Mouse (Mus musculus) thymus, postnatal 14 days (tissue): ENCODE measurements at regions not wholly inside any gene's neighbourhood (a gene's known extent, or its start where the extent isn't known, plus 50 kb on each side); places are given as distances from the start of the nearest gene placed in this dataset.
"Not testable (repeated sequence)": the region's sequence is repeated elsewhere in the genome, so short reads cannot be mapped to it uniquely, and the experiment has no call there.

Experiments used
- DNase-seq: peaks from one replicate; pipeline ENCODE4 v3.0.0; 2021

DNA sequence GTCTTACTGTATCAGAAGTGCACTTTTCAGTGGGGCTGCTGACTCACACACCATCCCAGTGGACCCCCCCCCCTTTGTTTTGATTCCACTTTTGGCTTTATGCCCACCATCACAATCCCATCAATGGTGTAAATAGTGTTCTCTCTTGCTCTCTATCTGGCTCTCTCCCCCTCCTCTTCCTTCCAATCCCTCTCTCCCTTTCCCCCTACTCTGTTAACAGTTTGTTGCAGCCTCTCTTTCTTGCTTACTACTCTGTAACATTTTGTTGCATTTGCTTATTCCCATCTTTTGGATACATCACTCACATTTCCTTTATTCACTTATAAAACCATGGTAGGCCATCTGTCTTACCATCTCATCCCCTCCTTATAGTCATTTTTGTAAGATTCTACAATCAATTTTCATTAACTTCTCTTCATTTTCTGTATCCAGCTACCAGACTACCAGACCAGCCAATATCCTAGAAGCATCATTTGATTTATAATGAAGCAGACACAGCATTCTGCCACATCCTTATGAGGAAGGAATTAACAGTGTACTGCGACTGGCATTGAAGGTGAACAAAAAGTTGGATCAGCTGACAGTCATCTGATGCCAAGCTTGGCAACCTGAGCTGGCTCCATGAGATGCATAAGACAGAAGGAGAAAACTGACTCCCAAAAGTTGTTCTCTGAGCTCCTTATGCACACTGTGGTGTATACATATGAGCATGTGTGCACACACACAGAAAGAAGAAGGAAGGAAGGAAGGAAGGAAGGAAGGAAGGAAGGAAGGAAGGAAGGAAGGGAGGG is 181.5 kb upstream of the Plcz1 start:
- no peak for DNase-seq

DNA sequence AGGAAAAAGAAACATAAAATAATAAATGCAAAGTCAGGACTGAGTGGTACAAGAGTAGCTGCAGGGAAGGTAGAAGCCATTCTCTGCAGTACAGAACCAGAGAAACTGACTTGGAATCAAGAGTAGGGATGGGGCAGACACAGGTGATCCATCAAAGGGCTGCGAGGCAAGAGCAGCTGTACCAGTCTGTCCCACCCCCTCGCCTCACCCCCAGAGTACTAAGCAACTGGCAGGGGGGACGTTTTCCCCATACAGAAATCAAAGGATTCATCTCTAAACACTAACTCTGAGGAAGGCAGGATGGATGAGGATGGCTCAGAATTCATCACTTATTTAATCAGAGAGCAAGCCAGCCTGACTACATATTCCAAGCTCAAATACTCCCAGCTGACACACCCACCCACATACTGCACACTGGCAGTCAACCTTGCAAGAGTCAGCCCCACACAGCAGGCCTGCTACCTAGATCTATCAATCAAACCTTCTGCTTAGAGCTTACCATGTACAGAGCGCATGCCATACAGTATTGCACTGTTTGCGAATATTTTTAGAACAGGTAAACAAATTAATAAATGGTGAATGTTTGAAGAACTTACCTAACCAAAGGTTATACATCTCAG is 180.5 kb upstream of the Plcz1 start:
- DNase-seq: no peak

DNA sequence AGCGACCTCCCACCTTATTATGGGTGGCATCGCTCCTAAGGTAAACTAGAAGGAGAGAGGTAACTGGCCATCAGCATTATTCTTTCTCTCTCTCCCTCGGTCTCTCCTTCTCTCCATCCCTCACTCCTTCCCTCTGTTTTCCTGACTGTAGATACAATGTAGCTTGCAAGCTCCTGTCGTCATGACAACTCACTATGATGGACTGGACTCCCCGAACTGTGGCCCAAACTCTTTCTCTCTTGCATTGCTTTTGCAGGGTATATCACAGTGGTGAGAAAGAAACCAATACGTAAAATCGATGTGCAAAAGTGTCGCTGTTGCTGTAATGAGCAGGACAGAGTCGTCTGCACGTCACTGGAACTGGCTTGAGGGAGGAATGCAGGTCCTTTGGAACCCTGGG is 177.5 kb upstream of the Plcz1 start:
- DNase-seq: no peak

DNA sequence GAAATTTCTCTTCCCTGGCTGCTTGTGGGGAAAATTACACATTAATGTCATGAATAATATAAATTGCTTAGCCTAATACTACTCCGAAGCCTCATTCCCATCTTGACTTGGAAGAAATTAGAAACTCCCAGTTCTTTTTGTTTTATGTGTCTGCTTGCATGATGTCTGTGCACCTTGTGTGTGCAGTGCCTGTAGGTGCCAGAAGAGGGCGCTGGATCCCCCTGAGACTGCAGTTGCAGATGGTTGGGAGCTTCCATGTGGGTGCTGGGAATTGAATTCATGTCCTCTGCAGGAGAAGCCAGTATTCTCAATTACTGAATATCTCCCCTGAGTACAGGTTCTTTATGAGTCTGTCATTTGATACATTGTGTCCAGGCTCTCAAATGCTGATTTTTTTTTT is 171.1 kb upstream of the Plcz1 start:
- no peak for DNase-seq

DNA sequence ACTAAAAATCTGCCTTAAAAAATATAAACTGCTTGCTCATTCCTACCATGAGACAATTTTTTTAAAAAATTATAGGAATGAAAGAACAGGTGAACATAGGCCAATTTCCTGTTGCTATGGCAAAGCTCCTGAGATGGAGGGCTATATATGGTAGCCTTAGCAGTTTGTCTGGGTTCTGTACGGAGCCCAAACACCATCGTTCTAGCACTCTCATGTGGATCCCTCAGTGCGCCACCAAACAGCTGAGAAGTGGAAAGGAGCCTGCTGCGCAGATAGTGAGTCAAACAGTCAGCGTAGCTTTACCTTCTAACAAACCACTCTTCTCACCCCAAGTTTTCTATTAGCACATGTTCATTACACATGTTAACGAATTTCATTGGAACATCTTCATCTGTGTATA is 168.9 kb upstream of the Plcz1 start:
- no peak for DNase-seq

DNA sequence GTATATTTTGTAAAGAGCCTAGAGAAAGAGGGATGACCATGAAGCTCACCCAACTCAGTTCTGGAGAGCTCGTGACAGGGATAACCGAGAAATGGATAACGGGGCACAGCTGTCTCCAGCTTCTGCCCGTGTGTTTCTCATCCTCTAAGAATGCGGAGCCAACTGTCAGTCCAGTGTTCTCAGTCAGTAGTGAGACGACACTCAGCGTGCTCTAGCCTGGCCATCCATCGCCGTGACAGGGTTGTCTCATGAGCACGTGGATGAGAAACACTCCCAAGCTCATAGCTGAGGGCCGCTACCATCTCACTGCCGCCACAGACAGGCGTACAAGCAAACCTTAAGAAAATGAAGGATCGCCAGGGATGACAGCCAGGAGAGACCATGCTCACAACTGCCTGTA is 167.8 kb upstream of the Plcz1 start:
- DNase-seq: no peak

DNA sequence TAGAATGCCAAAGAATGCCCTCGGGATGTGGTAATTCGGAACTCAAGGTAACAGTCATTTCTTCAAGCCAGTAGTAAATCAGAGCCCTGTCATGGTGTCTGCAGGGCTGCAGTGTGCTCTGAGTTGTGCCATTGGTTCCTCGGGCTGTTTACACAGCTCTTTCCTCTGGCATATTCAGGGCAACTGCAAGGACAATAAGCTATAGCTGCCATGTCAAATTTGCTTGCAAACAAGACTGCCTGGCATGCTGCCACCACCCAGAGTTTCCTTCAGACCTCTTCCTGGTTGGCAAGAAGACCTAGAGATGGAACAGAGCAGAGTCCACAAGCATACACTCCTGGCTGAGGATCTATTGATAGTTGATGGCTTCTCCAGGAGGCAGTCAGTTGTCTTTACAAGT is 167.1 kb upstream of the Plcz1 start:
- no peak for DNase-seq

DNA sequence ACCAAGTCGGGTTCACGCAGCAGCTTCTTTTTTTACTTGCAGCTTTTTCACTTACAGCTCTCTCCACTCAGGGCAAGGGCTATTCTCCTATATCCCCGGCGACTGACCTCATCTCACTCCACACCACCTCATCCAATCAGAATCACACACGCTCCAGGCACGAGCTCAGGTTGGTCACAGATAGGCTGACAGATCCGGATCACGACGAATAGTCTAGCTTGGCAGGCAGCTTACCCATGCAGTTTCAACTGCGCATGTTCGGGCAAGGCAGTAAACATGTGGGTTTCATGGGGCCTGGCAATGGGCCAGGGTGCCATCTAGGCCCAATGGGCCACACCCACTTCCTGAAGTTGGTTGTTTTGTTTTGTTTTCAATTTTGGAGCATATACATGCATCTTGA is 165.4 kb upstream of the Plcz1 start:
- DNase-seq: not testable (repeated sequence)

DNA sequence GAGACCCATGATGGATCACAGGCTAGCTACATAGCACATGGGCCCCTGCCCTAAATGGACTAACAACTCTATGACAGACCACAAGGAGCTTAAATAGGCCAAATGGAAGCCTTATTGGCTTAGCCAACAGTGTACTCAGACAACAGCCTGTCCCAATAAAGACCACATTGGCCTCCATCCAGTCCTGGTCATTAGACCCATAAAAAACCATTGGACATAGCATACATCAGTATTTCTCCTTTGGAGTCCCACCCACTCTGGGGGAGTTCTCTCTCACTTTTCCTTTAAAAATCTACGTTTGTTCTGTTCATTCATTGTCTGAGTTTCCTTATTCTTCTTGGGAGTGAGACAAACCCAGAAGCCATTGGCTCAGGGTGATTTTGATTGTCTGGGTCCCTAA is 160.1 kb upstream of the Plcz1 start:
- DNase-seq: no peak

DNA sequence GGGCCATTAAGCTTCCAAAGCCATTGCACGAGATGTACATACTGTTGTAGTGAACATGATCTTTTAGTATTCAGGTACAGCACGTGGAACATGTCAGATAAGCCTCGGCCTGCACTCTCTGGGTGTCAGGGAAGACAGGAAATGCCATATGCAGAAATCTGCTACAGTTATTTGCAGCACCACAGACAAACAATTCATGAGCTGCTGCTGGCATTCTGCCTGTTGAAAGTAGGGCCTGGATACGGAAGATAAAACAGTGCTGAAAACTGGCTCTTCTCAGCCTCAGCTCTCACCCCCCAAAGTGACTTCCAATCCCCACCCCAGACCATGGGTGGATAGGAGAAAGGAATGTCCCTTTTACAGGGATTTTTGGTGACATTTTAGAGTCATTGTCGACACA is 159.1 kb upstream of the Plcz1 start:
- no peak for DNase-seq

DNA sequence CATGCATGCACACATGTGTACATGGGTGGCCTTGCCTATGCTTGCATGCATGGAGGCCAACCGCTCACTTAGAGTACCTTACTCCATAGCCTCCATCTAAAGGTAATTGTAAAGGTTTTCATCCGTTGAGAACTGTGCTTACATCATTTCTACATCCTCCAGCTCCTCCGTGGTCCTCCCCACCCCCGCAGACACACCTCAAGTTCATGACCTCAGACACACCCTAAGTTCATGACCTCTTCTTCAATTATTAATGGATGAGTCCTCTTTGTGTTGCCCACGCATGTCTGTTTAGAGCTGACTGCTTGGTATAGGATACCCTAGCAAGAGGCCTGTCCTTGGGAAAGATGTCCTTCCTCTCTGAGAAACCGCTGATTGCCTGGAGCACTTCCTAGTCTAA is 156.8 kb upstream of the Plcz1 start:
- no peak for DNase-seq

DNA sequence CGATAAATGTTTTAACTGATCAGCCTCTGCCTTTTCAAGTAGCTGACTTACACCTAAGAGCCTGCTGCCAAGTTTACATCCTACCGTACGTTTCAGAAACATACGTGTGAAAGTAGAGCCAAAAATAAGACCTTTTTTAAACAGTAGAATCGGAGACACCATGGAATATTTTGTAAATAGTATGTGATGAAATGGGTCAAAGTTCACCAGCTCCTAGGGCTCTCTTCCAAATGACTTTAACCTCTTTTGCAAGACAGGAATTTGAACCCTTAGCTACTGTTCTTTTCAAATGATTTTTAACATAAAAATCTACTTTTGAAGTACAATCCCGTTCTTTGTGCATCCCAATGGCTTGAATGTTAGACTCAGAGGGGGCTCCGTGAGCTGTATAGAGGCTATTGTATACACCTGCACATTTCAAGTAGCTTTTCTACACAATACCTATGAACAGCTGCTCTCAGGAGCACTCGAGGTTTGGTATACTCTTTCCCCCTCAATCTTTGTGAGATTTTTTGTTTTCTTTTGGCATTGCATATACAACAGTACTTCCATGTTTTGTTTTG is 155.9 kb upstream of the Plcz1 start:
- no peak for DNase-seq

DNA sequence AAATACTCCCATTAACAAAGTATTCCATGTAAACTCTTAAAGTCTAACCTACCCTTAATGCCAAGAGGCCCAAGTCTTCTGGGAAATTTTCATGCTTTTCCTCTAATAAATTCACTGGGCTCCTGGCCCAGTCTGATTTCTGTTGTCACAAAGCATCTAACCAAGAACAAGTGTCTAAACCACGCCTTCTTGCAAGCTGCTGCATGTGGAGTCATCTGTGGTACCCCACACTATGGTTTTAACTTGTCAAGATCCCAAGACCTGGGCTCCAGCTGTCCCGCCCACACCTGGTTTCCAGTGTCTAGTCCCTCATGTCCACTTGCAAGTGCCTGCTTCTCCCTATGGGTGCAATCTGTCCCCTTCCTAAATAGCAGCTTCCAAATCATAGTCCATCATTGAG is 153.0 kb upstream of the Plcz1 start:
- no peak for DNase-seq

DNA sequence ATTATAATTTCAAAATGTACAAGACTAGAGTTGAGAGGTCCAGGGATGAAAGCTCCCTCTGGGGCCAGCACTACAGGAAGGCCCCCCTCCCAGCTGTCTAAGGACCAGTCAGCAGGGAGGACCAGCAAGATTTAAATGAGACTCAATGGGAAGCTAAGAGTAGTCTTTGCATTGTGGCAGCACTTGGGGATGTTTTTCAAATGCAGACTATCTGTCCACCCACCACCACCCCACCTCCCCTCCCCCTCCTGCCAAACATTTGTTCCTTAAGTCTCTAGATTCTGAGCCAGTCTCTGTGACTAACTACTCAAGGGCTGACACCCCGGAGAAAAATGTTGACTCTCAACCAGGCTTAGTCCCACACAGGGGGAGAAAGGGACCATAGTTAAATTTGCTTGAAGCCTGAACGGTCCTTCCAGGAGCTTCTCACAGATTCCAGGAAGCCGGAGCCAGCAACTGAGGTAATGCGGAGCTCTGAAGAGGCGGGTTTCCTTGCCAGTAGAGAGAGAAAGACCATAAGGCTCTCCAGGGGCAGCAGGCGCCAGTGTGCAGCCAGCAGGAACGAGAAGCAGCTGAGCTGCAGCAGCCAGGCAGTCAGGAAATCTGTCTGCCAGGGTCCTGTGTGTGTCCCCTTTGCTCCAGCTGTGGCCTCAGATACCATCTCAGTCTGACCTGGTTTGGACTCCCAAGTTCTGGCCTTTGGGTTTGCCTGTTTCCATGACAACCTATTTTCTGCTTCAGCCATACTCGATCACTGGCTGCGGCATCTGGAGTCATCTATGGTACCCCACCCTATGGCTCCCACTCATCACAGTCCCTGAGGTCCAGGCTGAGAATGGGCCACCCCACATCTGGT is 152.1 kb upstream of the Plcz1 start:
- DNase-seq: no peak

DNA sequence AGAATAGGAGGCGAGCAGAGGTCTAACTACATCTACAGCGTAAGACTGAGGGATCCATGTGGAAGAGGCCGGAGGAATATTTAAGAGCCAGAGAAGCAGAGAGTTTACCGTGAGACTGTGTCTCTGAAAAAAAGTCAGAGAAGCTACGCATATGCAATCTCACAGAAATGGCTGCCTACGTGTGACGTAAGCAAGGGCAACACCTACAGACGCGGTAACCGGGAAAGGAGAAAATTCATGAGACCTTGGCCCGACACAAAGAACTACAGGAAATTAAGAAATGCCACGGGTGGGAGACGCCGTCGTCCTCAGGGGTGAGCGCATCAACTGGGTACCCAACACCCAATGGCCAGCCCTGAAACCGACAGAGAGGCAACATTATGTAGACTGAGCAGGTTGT is 151.3 kb upstream of the Plcz1 start:
- no peak for DNase-seq

DNA sequence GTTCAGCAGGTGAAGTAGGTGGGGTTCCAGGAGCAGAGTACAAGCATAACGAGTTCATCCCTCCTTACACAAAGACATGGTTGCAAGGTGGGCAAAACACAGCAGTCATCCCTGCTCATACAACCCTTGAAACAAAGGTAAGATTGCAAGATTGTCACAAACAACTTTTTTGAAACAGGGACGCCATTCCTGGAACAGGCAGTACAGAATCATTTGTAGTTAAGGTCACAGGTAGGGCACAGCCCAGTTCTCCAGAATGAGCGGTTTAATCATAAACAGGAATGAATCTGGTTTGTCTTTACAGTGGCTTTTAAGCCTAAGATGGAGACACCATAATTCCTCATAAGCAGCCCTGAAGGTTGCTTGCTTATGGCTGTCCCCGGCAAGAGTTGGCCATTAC is 150.1 kb upstream of the Plcz1 start:
- no peak for DNase-seq

DNA sequence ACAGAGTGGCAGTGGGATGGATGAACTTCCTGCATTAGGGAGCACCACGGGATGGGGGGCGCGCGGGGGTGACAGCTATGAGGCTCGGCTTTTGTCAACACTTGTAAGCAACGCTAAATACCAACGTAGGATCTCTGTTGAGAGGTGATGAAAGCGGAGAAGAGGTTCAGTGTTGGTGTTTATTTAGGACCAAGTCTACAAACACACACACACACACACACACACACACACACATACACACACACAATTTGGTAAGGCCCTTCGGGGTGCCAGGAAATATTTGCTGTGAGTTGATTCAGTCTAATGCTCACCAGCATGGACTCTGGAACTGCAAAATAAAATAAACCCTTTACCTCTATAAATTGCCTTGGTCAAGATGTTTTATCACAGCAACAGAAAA is 148.3 kb upstream of the Plcz1 start:
- DNase-seq: no peak

DNA sequence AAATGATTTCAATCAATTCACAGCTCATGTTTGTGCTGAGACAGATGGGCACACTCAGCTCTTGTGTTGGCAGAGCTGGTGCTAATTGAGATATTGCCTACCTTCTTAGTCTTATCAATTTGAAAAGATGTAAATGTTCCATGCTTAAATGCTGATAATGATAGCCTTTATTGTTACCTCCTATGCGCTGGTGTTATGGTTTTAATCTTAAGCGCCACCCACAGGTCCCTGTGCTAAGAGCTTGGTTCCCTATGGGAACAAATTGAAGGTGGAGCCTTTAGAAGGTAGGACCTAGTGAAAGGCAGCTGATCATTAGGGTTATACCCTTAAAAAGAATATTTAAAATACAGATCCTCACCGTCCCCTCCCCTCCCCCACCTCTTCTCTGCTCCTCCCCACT is 146.5 kb upstream of the Plcz1 start:
- no peak for DNase-seq

DNA sequence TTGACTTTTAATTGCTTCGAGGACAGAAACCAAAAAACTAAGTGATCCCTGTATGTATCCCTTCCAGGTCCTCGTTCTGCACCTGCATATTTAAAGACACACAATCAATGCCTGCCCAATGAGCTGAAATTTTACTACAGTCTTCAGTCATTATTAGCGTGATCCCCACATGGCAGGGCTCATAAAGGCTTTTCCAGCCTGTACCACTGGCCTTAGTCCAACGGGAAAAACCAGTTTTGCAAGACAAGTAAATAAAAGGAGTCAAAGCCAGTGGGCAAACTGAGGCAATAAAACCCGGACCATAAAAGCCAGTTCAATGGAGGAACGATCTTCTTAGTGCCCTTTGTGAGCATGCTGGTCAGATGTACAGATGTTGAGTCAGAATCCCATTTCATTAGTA is 145.8 kb upstream of the Plcz1 start:
- DNase-seq: no peak

DNA sequence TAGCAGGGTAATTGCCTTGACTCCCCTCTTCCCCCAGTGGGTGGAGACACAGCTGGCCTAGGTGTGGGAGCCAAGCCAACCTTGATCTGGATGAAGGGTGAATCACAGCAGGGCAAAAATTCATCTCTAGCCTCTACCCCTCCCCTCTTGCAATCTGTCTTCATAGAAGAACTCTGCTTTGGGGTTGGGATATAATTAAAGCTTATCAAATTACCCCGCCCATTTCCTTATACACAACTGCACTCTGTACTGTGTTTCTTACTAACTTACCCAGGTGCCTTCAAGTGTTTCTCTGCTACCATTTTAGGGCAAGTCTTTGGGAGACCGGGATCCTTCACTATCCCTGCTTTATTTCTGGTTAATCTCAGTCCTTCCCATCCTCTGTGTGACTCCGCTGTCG is 138.7 kb upstream of the Plcz1 start:
- DNase-seq: no peak

DNA sequence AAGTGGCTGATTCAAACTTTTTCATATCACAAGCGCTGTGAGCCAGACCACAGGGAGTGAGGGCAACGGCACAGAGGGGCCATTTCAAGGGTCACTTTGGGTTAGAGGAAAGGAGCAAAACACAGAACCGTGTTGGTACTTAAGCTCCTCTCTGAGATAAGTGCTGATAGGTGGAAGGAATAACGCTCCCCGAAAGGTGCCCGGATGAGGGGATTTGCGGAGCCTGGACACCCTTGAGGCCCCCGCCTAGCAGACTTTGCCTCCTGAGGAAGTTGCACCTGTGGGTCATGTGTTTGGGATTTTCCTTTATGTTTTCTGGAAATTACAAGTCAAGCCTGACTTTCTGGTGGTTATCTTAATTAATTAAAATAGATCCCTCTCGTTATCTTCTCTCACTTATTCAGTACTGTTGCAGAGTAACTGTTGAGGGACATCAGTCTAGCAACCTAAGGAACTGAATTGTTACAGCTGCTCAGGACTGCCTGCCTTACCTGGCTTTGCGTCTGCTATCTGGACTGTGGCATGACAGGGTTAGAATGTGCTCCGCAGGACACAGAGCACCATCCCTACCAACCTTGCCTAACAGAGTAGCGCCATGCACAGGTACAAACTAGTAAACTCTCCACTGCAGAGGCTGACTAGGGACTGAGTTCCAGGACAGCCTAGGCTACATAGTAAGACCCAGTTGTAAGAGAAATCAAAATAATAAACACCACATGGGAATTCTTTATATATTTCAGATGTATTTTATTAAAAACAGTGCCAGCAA is 137.4 kb upstream of the Plcz1 start:
- DNase-seq: no peak

DNA sequence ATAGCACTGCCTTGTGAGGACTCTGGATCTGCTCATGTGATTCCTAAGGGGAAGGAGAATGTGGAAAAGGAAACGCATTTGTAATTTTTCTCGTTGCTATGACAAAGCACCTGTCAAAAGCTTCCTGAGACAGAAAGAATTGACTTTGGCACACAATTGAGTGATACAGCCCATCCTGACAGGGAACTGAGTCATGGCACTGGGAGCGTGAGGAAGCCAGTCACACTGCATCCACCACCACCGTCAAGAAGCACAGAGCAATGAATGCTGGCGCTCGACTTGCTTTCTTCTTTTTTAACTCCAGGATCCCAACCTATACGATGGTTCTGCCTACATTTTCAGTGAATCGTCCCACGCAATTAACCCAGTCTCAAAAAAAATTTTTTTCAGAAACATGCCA is 131.5 kb upstream of the Plcz1 start:
- DNase-seq: no peak

DNA sequence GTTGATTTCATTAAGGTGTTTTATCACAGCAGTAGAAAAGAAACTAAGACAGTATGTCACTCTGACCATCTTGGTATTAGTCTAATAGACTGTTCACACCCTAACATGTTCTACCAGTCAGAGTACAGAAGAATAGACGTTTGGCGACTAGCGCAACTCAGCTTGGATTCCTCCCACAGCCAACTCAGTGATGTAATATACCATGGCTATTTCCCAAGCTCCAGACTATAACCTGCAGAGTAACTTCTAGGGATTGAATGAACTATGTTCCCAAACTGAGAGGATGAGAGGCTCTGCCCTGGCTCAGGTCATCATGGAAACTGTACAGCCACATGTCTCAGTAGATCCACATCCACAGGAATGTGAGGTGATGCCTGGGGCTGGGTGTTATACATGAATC is 128.6 kb upstream of the Plcz1 start:
- DNase-seq: no peak
